Mouse (Mus musculus) urinary bladder, adult 2 months (tissue): ENCODE results near the gene Ctso. TPM values are rescaled to one million over a fixed set of nuclear protein-coding genes. Genes with fewer than 3 reads are reported as not detected.

Experiments
- DNase-seq: peaks from one replicate; pipeline ENCODE4 v3.0.0; 2022; ENCODE audit warnings: low spot score
- polyA plus RNA-seq: library from polyadenylated mRNA; depleted of rRNA; stranded (reverse); fragments of >200 nt; gene quantifications from 2 replicates; pipeline ENCODE4 v1.2.3, GENCODE M21; 2012; rRNA removed

The Ctso gene
- 29.9 and 34.2 TPM in 2 replicates for polyA plus RNA-seq

- DNase-seq = peak; percentile 66
These were observed at the start of gene Ctso for GRCm38 (mm10) chr3:81932141-81933101. Gene Ctso, plus strand, starts transcription at chr3:81932601.

- no peak for DNase-seq
These were observed 48.5 kb upstream of the Ctso start for GRCm38 (mm10) chr3:81883916-81884315.

- no peak for DNase-seq
These were observed 46.8 kb upstream of the Ctso start for GRCm38 (mm10) chr3:81885566-81885965.

GRCm38 (mm10) chr3:81889137-81889536 lies 43.3 kb upstream of the Ctso start:
- no peak for DNase-seq

GRCm38 (mm10) chr3:81910286-81911036 lies 21.9 kb upstream of the Ctso start:
- no peak for DNase-seq

- no peak for DNase-seq
These were observed 16.2 kb upstream of the Ctso start for GRCm38 (mm10) chr3:81916030-81916686.

- no peak for DNase-seq
These were observed 15.0 kb upstream of the Ctso start for GRCm38 (mm10) chr3:81917354-81917935.

- no peak for DNase-seq
These were observed 14.2 kb upstream of the Ctso start for GRCm38 (mm10) chr3:81918215-81918614.

GRCm38 (mm10) chr3:81919681-81920080 lies 12.7 kb upstream of the Ctso start:
- DNase-seq = no peak

GRCm38 (mm10) chr3:81922910-81923309 lies 9.5 kb upstream of the Ctso start:
- no peak for DNase-seq

GRCm38 (mm10) chr3:81924931-81925330 lies 7.5 kb upstream of the Ctso start:
- no peak for DNase-seq

- no peak for DNase-seq
These were observed 6.5 kb upstream of the Ctso start for GRCm38 (mm10) chr3:81925856-81926255.

- no peak for DNase-seq
These were observed 5.6 kb upstream of the Ctso start for GRCm38 (mm10) chr3:81926764-81927325.

- DNase-seq = no peak
These were observed 3.3 kb upstream of the Ctso start for GRCm38 (mm10) chr3:81929073-81929472.

- DNase-seq = no peak
These were observed 706 bp upstream of the Ctso start for GRCm38 (mm10) chr3:81931695-81932094.

GRCm38 (mm10) chr3:81933348-81933747 lies 947 bp downstream of the Ctso start:
- DNase-seq = no peak

GRCm38 (mm10) chr3:81938924-81939323 lies 6.5 kb downstream of the Ctso start:
- DNase-seq = no peak

- DNase-seq = no peak
These were observed 9.9 kb downstream of the Ctso start for GRCm38 (mm10) chr3:81942341-81942740.

- no peak for DNase-seq
These were observed 10.7 kb downstream of the Ctso start for GRCm38 (mm10) chr3:81943097-81943496.

- DNase-seq = no peak
These were observed 12.5 kb downstream of the Ctso start for GRCm38 (mm10) chr3:81944851-81945393.

- DNase-seq = no peak
These were observed 16.6 kb downstream of the Ctso start for GRCm38 (mm10) chr3:81949048-81949447.
